Mouse (Mus musculus): ENCODE measurements around the gene Scaf1.

GRCm38 (mm10) chr7:45008411-45008810 is 7.8 kb downstream of the Scaf1 start:
- TF ChIP-seq CHD2 (IDR thresholded peaks at IDR 0.05; ENCODE audit: low read depth, low read length) (no peak), HCFC1 (IDR thresholded peaks at IDR 0.05; ENCODE audit: borderline replicate concordance, insufficient read depth, low read length) (no peak), ZC3H11A (IDR thresholded peaks at IDR 0.05; ENCODE audit: borderline replicate concordance, low read depth, low read length) (no peak)

All from ES-E14 (cell line).